8 mouse cellular contexts compared by ENCODE assay signal in genomic region chr9:21916851-21917492, GRCm38 (mm10). TPM values are rescaled to one million over a fixed set of nuclear protein-coding genes. Genes with fewer than 3 reads are reported as not detected.
DNase-seq lines count a peak whose midpoint lies in the region; ATAC-seq and TF ChIP-seq lines count a peak whose summit lies in the region.

No protein-coding gene starts in this region.

- peak overlapping the region; percentile 96 for H3K4me2 ChIP-seq in hindbrain, embryonic 11.5 days (replicated peaks; ENCODE audit: low read depth, low read length)
- peak overlapping the region; percentile 93 for H3K4me2 ChIP-seq in midbrain, embryonic 12.5 days (replicated peaks)

- H3K9ac ChIP-seq in hindbrain, embryonic 11.5 days (ENCODE audit: low read depth, low read length) = peak overlapping the region; percentile 69
- H3K9ac ChIP-seq in midbrain, embryonic 12.5 days (replicated peaks) = peak overlapping the region; percentile 64

- WGBS in kidney, adult 2 months = 68% methylated on average over 3 of the region's 3 CpGs
- 45% methylated on average over 3 of the region's 3 CpGs for WGBS in bone marrow, adult 2 months
- 61% methylated on average over 3 of the region's 3 CpGs for WGBS in hindbrain, embryonic 11.5 days
- WGBS in midbrain, embryonic 12.5 days = 53% methylated on average over 3 of the region's 3 CpGs

- no peak for TF ChIP-seq POLR2A in kidney, adult 2 months (IDR thresholded peaks at IDR 0.05; ENCODE audit: low read depth, low read length)
- no peak for TF ChIP-seq POLR2A in bone marrow, adult 2 months (IDR thresholded peaks at IDR 0.05; ENCODE audit: borderline replicate concordance, control insufficient read depth, low read depth, low read length)

- H3K9me3 ChIP-seq in hindbrain, embryonic 11.5 days (ENCODE audit: control insufficient read depth, low read length) = no peaks in the 10 kb centered on the region
- no peaks in the 10 kb centered on the region for H3K9me3 ChIP-seq in midbrain, embryonic 12.5 days

- no peaks in the 10 kb centered on the region for H3K4me1 ChIP-seq in kidney, adult 2 months (ENCODE audit: control insufficient read depth, insufficient read depth, low read length)
- peaks cover 4% of the 10 kb centered on the region; the same call in 1 of the 2 replicates for H3K4me1 ChIP-seq in bone marrow, adult 2 months (ENCODE audit: control insufficient read depth, insufficient read depth, low read length)
- H3K4me1 ChIP-seq in hindbrain, embryonic 11.5 days (replicated peaks; ENCODE audit: control insufficient read depth, insufficient read depth, low read length) = peaks cover 2% of the 10 kb centered on the region; the same call in 1 of the 2 replicates
- H3K4me1 ChIP-seq in midbrain, embryonic 12.5 days = 0 out of 2 replicates have a peak, but pooled peaks cover 6% of the 10 kb centered on the region

- no peaks in the 10 kb centered on the region for H3K36me3 ChIP-seq in kidney, adult 2 months (ENCODE audit: control insufficient read depth, insufficient read depth, low read length)
- H3K36me3 ChIP-seq in hindbrain, embryonic 11.5 days (ENCODE audit: control insufficient read depth, insufficient read depth, low read length) = no peaks in the 10 kb centered on the region
- H3K36me3 ChIP-seq in midbrain, embryonic 12.5 days = no peaks in the 10 kb centered on the region

- DNase-seq in kidney, adult 2 months = no peak
- DNase-seq in kidney, postnatal 25 days = no peak
- DNase-seq in hindbrain, embryonic 11.5 days (ENCODE audit: low spot score) = no peak
- DNase-seq in cerebellum, adult 9-11 months = no peak

- no peak for TF ChIP-seq CTCF in kidney, adult 2 months (conservative IDR thresholded peaks at IDR 0.05; ENCODE audit: insufficient read depth, insufficient read length, low read depth, low read length)
- TF ChIP-seq CTCF in bone marrow, adult 2 months (IDR thresholded peaks at IDR 0.05; ENCODE audit: control insufficient read depth, insufficient read depth, low read length) = no peak

- no peak overlapping the region for H3K27ac ChIP-seq in kidney, adult 2 months (ENCODE audit: insufficient read depth, low read depth, low read length)
- H3K27ac ChIP-seq in bone marrow, adult 2 months (ENCODE audit: control insufficient read depth, insufficient read depth, low read depth, low read length, poor library complexity) = no peak overlapping the region; the same call in 1 of the 2 replicates
- no peak overlapping the region for H3K27ac ChIP-seq in hindbrain, embryonic 11.5 days (ENCODE audit: low read depth, low read length)
- H3K27ac ChIP-seq in midbrain, embryonic 12.5 days (replicated peaks) = no peak overlapping the region

- no peak for ATAC-seq in hindbrain, embryonic 11.5 days (ENCODE audit: low FRiP score)
- ATAC-seq in midbrain, embryonic 12.5 days (ENCODE audit: low FRiP score, low read depth) = no peak
- ATAC-seq in activated CD4-positive, CD25-positive, alpha-beta regulatory T cell, adult 4 months = no peak
- no peak for ATAC-seq in megakaryocyte-erythroid progenitor cell, adult 5-6 weeks (replicated peaks; ENCODE audit: low FRiP score, low TSS enrichment, poor library complexity, severe bottlenecking)

- 0 out of 2 replicates have a peak overlapping the region, but pooled peaks have one; percentile 85 for H3K4me3 ChIP-seq in kidney, adult 2 months (ENCODE audit: insufficient read depth, low read depth, low read length)
- peak overlapping the region; percentile 94 for H3K4me3 ChIP-seq in bone marrow, adult 2 months (replicated peaks; ENCODE audit: control insufficient read depth, low read depth, low read length)
- peak overlapping the region; percentile 52 for H3K4me3 ChIP-seq in hindbrain, embryonic 11.5 days (ENCODE audit: low read depth, low read length)
- H3K4me3 ChIP-seq in midbrain, embryonic 12.5 days = peak overlapping the region; percentile 63

- no peaks in the 10 kb centered on the region for H3K27me3 ChIP-seq in kidney, adult 2 months (replicated peaks; ENCODE audit: control insufficient read depth, insufficient read depth, low read length)
- H3K27me3 ChIP-seq in hindbrain, embryonic 11.5 days (ENCODE audit: control insufficient read depth, insufficient read depth, low read length) = peaks cover 5% of the 10 kb centered on the region; the same call in 1 of the 2 replicates
- peaks cover 28% of the 10 kb centered on the region for H3K27me3 ChIP-seq in midbrain, embryonic 12.5 days

RNA-seq across cellular contexts. Expression of gene Rab3d, which starts 1.0 kb away (rescaled TPM):
- polyA plus RNA-seq in kidney, adult 2 months (2012; rRNA removed) = 27.1 and 32.9 TPM in 2 replicates
- polyA plus RNA-seq in bone marrow, adult 2 months (2011; ENCODE audit: insufficient read depth, insufficient read length, low replicate concordance, missing spikeins) = 8.5 and 20.9 TPM in 2 replicates
- 8.6 and 9.5 TPM in 2 replicates for polyA plus RNA-seq in hindbrain, embryonic 11.5 days (2014; fragmentation: Nextera tagmentation; extraction: Ambion mirVana)
- 13.2 and 13.4 TPM in 2 replicates for polyA plus RNA-seq in midbrain, embryonic 12.5 days (2016; fragmentation: Nextera tagmentation; extraction: Ambion mirVana)
- polyA plus RNA-seq in activated CD4-positive, CD25-positive, alpha-beta regulatory T cell, adult 4 months (2017; shearing (Covaris generic)) = 1 to 10 TPM; 5.8 to 7.1 TPM
- total RNA-seq in megakaryocyte-erythroid progenitor cell, adult 5-6 weeks (2014; fragmentation: Nextera tagmentation) = 4.9 and 8.7 TPM in 2 replicates
- total RNA-seq in megakaryocyte-erythroid progenitor cell, adult 5-6 weeks (2017) = 8.1 and 8.6 TPM in 2 replicates

RNA-seq across cellular contexts. Expression of gene Ccdc159, which starts 10.3 kb away (rescaled TPM):
- 4.3 and 4.8 TPM in 2 replicates for polyA plus RNA-seq in kidney, adult 2 months (2012; rRNA removed)
- polyA plus RNA-seq in bone marrow, adult 2 months (2011; ENCODE audit: insufficient read depth, insufficient read length, low replicate concordance, missing spikeins) = not detected in 2 replicates
- 3.3 and 3.9 TPM in 2 replicates for polyA plus RNA-seq in hindbrain, embryonic 11.5 days (2014; fragmentation: Nextera tagmentation; extraction: Ambion mirVana)
- polyA plus RNA-seq in midbrain, embryonic 12.5 days (2016; fragmentation: Nextera tagmentation; extraction: Ambion mirVana) = 6.1 and 6.9 TPM in 2 replicates
- not detected for polyA plus RNA-seq in activated CD4-positive, CD25-positive, alpha-beta regulatory T cell, adult 4 months (2017; shearing (Covaris generic))
- not detected in 2 replicates for total RNA-seq in megakaryocyte-erythroid progenitor cell, adult 5-6 weeks (2014; fragmentation: Nextera tagmentation)
- 0.46 TPM in 1 of 2 replicates, not detected in the other for total RNA-seq in megakaryocyte-erythroid progenitor cell, adult 5-6 weeks (2017)

RNA-seq across cellular contexts. Expression of gene Tmem205, which starts 10.4 kb away (rescaled TPM):
- polyA plus RNA-seq in kidney, adult 2 months (2012; rRNA removed) = 313 and 353 TPM in 2 replicates
- polyA plus RNA-seq in bone marrow, adult 2 months (2011; ENCODE audit: insufficient read depth, insufficient read length, low replicate concordance, missing spikeins) = 9.2 and 37.4 TPM in 2 replicates
- 34.7 and 39.3 TPM in 2 replicates for polyA plus RNA-seq in hindbrain, embryonic 11.5 days (2014; fragmentation: Nextera tagmentation; extraction: Ambion mirVana)
- 32.7 and 36.9 TPM in 2 replicates for polyA plus RNA-seq in midbrain, embryonic 12.5 days (2016; fragmentation: Nextera tagmentation; extraction: Ambion mirVana)
- polyA plus RNA-seq in activated CD4-positive, CD25-positive, alpha-beta regulatory T cell, adult 4 months (2017; shearing (Covaris generic)) = 1 to 10 TPM; 2.6 to 4.7 TPM
- 9.1 and 11.4 TPM in 2 replicates for total RNA-seq in megakaryocyte-erythroid progenitor cell, adult 5-6 weeks (2014; fragmentation: Nextera tagmentation)
- 4.1 and 8.5 TPM in 2 replicates for total RNA-seq in megakaryocyte-erythroid progenitor cell, adult 5-6 weeks (2017)

RNA-seq across cellular contexts. Expression of gene Plppr2, which starts 19.9 kb away (rescaled TPM):
- polyA plus RNA-seq in kidney, adult 2 months (2012; rRNA removed) = 6.0 and 9.1 TPM in 2 replicates
- polyA plus RNA-seq in bone marrow, adult 2 months (2011; ENCODE audit: insufficient read depth, insufficient read length, low replicate concordance, missing spikeins) = 1.4 and 2.1 TPM in 2 replicates
- 21.0 and 22.3 TPM in 2 replicates for polyA plus RNA-seq in hindbrain, embryonic 11.5 days (2014; fragmentation: Nextera tagmentation; extraction: Ambion mirVana)
- polyA plus RNA-seq in midbrain, embryonic 12.5 days (2016; fragmentation: Nextera tagmentation; extraction: Ambion mirVana) = 45.6 and 47.0 TPM in 2 replicates
- under 1 TPM; 0.17 to 0.36 TPM for polyA plus RNA-seq in activated CD4-positive, CD25-positive, alpha-beta regulatory T cell, adult 4 months (2017; shearing (Covaris generic))
- total RNA-seq in megakaryocyte-erythroid progenitor cell, adult 5-6 weeks (2014; fragmentation: Nextera tagmentation) = not detected in 2 replicates
- not detected in 2 replicates for total RNA-seq in megakaryocyte-erythroid progenitor cell, adult 5-6 weeks (2017)

RNA-seq across cellular contexts. Expression of gene Swsap1, which starts 38.6 kb away (rescaled TPM):
- polyA plus RNA-seq in kidney, adult 2 months (2012; rRNA removed) = 10.5 and 10.9 TPM in 2 replicates
- polyA plus RNA-seq in bone marrow, adult 2 months (2011; ENCODE audit: insufficient read depth, insufficient read length, low replicate concordance, missing spikeins) = 4.2 and 5.7 TPM in 2 replicates
- 14.6 and 20.4 TPM in 2 replicates for polyA plus RNA-seq in hindbrain, embryonic 11.5 days (2014; fragmentation: Nextera tagmentation; extraction: Ambion mirVana)
- polyA plus RNA-seq in midbrain, embryonic 12.5 days (2016; fragmentation: Nextera tagmentation; extraction: Ambion mirVana) = 7.8 and 8.1 TPM in 2 replicates
- polyA plus RNA-seq in activated CD4-positive, CD25-positive, alpha-beta regulatory T cell, adult 4 months (2017; shearing (Covaris generic)) = 1 to 10 TPM; 2.1 to 3.8 TPM
- total RNA-seq in megakaryocyte-erythroid progenitor cell, adult 5-6 weeks (2014; fragmentation: Nextera tagmentation) = 4.1 and 9.1 TPM in 2 replicates
- total RNA-seq in megakaryocyte-erythroid progenitor cell, adult 5-6 weeks (2017) = 1.2 and 4.8 TPM in 2 replicates
